Mouse (Mus musculus): ENCODE data around the gene Avpr2. TPM values are rescaled to one million over a fixed set of nuclear protein-coding genes. Genes with fewer than 3 reads are reported as not detected.

Avpr2 gene
- polyA plus RNA-seq (2015; fragmentation: Nextera tagmentation; extraction: Ambion mirVana) = 0.24 and 0.27 TPM in 2 replicates

- H3K9ac ChIP-seq (replicated peaks) = no peak within 1 kb of the TSS
- 78% methylated on average over 6 of the region's 6 CpGs for WGBS
Measured at GRCm38 (mm10) chrX:73891551-73892152, at the start of gene Avpr2. Avpr2 (plus strand) TSS chrX:73892102.

GRCm38 (mm10) chrX:73854326-73855086 is 37.4 kb upstream of the Avpr2 start:
- no peak overlapping the region for H3K4me3 ChIP-seq (replicated peaks)

More at GRCm38 (mm10) chrX:73891551-73892152, at the start of gene Avpr2:
- Histone ChIP-seq H3K4me2 (replicated peaks) (no peak within 1 kb of the TSS), H3K27ac (no peak within 1 kb of the TSS), H3K4me1 (replicated peaks) (no peaks in the 10 kb centered on the region), H3K4me3 (replicated peaks) (no peak within 1 kb of the TSS), H3K36me3 (no peaks in the 10 kb centered on the region), H3K27me3 (no peaks in the 10 kb centered on the region), H3K9me3 (no peaks in the 10 kb centered on the region)
- ATAC-seq = no peak

GRCm38 (mm10) chrX:73855087-73855408 is 36.9 kb upstream of the Avpr2 start:
- 84% methylated on average over 3 of the region's 3 CpGs for WGBS
- H3K4me2 ChIP-seq (replicated peaks) = no peak overlapping the region
- H3K27me3 ChIP-seq = no peaks in the 10 kb centered on the region
- no peak overlapping the region for H3K9ac ChIP-seq (replicated peaks)
- no peak overlapping the region for H3K4me3 ChIP-seq (replicated peaks)
- no peak for ATAC-seq
- H3K36me3 ChIP-seq = peaks cover 38% of the 10 kb centered on the region
- H3K9me3 ChIP-seq = no peaks in the 10 kb centered on the region
- H3K27ac ChIP-seq = no peak overlapping the region
- no peaks in the 10 kb centered on the region for H3K4me1 ChIP-seq (replicated peaks)

More at GRCm38 (mm10) chrX:73854326-73855086, 37.4 kb upstream of the Avpr2 start:
- Histone ChIP-seq H3K4me1 (replicated peaks) (no peaks in the 10 kb centered on the region), H3K4me2 (replicated peaks) (no peak overlapping the region), H3K9ac (replicated peaks) (no peak overlapping the region), H3K9me3 (no peaks in the 10 kb centered on the region), H3K36me3 (peaks cover 33% of the 10 kb centered on the region), H3K27me3 (no peaks in the 10 kb centered on the region), H3K27ac (no peak overlapping the region)
- 84% methylated on average over 9 of the region's 9 CpGs for WGBS
- ATAC-seq = no peak

- 38% methylated on average over 3 of the region's 3 CpGs for WGBS
- Histone ChIP-seq H3K9me3 (no peaks in the 10 kb centered on the region), H3K27ac (peak overlapping the region; percentile 83), H3K36me3 (peaks cover 36% of the 10 kb centered on the region), H3K9ac (replicated peaks) (no peak overlapping the region), H3K4me3 (replicated peaks) (no peak overlapping the region), H3K27me3 (no peaks in the 10 kb centered on the region), H3K4me2 (replicated peaks) (peak overlapping the region; percentile 30; the same call in 1 of the 2 replicates), H3K4me1 (replicated peaks) (peaks cover 50% of the 10 kb centered on the region)
- ATAC-seq = peak; percentile 80
Measured at GRCm38 (mm10) chrX:73864692-73865091, 27.2 kb upstream of the Avpr2 start.

- Histone ChIP-seq H3K27me3 (no peaks in the 10 kb centered on the region), H3K36me3 (peaks cover 14% of the 10 kb centered on the region), H3K4me1 (replicated peaks) (peaks cover 68% of the 10 kb centered on the region), H3K4me3 (replicated peaks) (no peak overlapping the region), H3K9ac (replicated peaks) (no peak overlapping the region), H3K4me2 (replicated peaks) (peak overlapping the region; percentile 15; the same call in 1 of the 2 replicates), H3K9me3 (no peaks in the 10 kb centered on the region), H3K27ac (peak overlapping the region; percentile 79)
- WGBS = 31% methylated on average over 3 of the region's 3 CpGs
- ATAC-seq = 0 out of 2 replicates have a peak, but pooled peaks have one; percentile 7
Measured at GRCm38 (mm10) chrX:73867256-73867655, 24.6 kb upstream of the Avpr2 start.

GRCm38 (mm10) chrX:73867852-73868251 is 24.1 kb upstream of the Avpr2 start:
- WGBS = 58% methylated on average over 1 of the region's 1 CpGs
- Histone ChIP-seq H3K4me2 (replicated peaks) (peak overlapping the region; percentile 15; the same call in 1 of the 2 replicates), H3K9me3 (no peaks in the 10 kb centered on the region), H3K4me1 (replicated peaks) (peaks cover 74% of the 10 kb centered on the region), H3K4me3 (replicated peaks) (no peak overlapping the region), H3K9ac (replicated peaks) (no peak overlapping the region), H3K27me3 (no peaks in the 10 kb centered on the region), H3K36me3 (peaks cover 8% of the 10 kb centered on the region), H3K27ac (peak overlapping the region; percentile 79)
- ATAC-seq = no peak

- no peak for ATAC-seq
- Histone ChIP-seq H3K4me3 (replicated peaks) (no peak overlapping the region), H3K4me1 (replicated peaks) (peaks cover 71% of the 10 kb centered on the region), H3K9me3 (no peaks in the 10 kb centered on the region), H3K4me2 (replicated peaks) (no peak overlapping the region), H3K27ac (no peak overlapping the region), H3K9ac (replicated peaks) (no peak overlapping the region), H3K36me3 (peaks cover 6% of the 10 kb centered on the region; the same call in 1 of the 2 replicates), H3K27me3 (no peaks in the 10 kb centered on the region)
- 19% methylated on average over 5 of the region's 5 CpGs for WGBS
Measured at GRCm38 (mm10) chrX:73869334-73869733, 22.6 kb upstream of the Avpr2 start.

GRCm38 (mm10) chrX:73871474-73871873 is 20.4 kb upstream of the Avpr2 start:
- peaks cover 68% of the 10 kb centered on the region for H3K4me1 ChIP-seq (replicated peaks)
- H3K27me3 ChIP-seq = no peaks in the 10 kb centered on the region
- no peak overlapping the region for H3K4me2 ChIP-seq (replicated peaks)
- H3K36me3 ChIP-seq = no peaks in the 10 kb centered on the region
- ATAC-seq = peak; percentile 55; the same call in 1 of the 2 replicates
- H3K9ac ChIP-seq (replicated peaks) = no peak overlapping the region
- H3K4me3 ChIP-seq (replicated peaks) = no peak overlapping the region
- H3K27ac ChIP-seq = peak overlapping the region; percentile 71
- no peaks in the 10 kb centered on the region for H3K9me3 ChIP-seq

- Histone ChIP-seq H3K4me3 (replicated peaks) (no peak overlapping the region), H3K9ac (replicated peaks) (no peak overlapping the region), H3K27me3 (no peaks in the 10 kb centered on the region), H3K27ac (peak overlapping the region; percentile 71), H3K36me3 (no peaks in the 10 kb centered on the region), H3K9me3 (no peaks in the 10 kb centered on the region), H3K4me2 (replicated peaks) (no peak overlapping the region), H3K4me1 (replicated peaks) (peaks cover 68% of the 10 kb centered on the region)
- WGBS = 50% methylated on average over 1 of the region's 1 CpGs
- peak; percentile 38; the same call in 1 of the 2 replicates for ATAC-seq
Measured at GRCm38 (mm10) chrX:73871956-73872355, 19.9 kb upstream of the Avpr2 start.

GRCm38 (mm10) chrX:73875881-73876280 is 16.0 kb upstream of the Avpr2 start:
- Histone ChIP-seq H3K4me3 (replicated peaks) (peak overlapping the region; percentile 13; the same call in 1 of the 2 replicates), H3K27ac (no peak overlapping the region), H3K27me3 (no peaks in the 10 kb centered on the region), H3K4me2 (replicated peaks) (peak overlapping the region; percentile 43), H3K9me3 (no peaks in the 10 kb centered on the region), H3K4me1 (replicated peaks) (peaks cover 47% of the 10 kb centered on the region), H3K9ac (replicated peaks) (no peak overlapping the region), H3K36me3 (no peaks in the 10 kb centered on the region)
- no peak for ATAC-seq
- 67% methylated on average over 2 of the region's 2 CpGs for WGBS

- 64% methylated on average over 1 of the region's 1 CpGs for WGBS
- Histone ChIP-seq H3K4me3 (replicated peaks) (peak overlapping the region; percentile 13; the same call in 1 of the 2 replicates), H3K4me2 (replicated peaks) (peak overlapping the region; percentile 43), H3K9ac (replicated peaks) (no peak overlapping the region), H3K27me3 (no peaks in the 10 kb centered on the region), H3K9me3 (no peaks in the 10 kb centered on the region), H3K4me1 (replicated peaks) (peaks cover 46% of the 10 kb centered on the region), H3K27ac (no peak overlapping the region), H3K36me3 (no peaks in the 10 kb centered on the region)
- no peak for ATAC-seq
Measured at GRCm38 (mm10) chrX:73877014-73877413, 14.9 kb upstream of the Avpr2 start.
